Mouse (Mus musculus): ENCODE data around the gene Ptpn20. TPM values are rescaled to one million over a fixed set of nuclear protein-coding genes. Genes with fewer than 3 reads are reported as not detected.
A peak's percentile ranks its signal among the peaks of the same experiment; 100 is the strongest.

The Ptpn20 gene
- polyA plus RNA-seq, 1 experiment from 2014 or later: not detected

GRCm38 (mm10) chr14:33598376-33599130, 9.5 kb downstream of the Ptpn20 start:
- H3K27me3 ChIP-seq (ENCODE audit: control insufficient read depth, insufficient read depth, low read length): no peaks in the 10 kb centered on the region
- H3K36me3 ChIP-seq (ENCODE audit: control insufficient read depth, insufficient read depth, low read length): no peaks in the 10 kb centered on the region
- H3K4me2 ChIP-seq (replicated peaks; ENCODE audit: low read depth, low read length): no peak overlapping the region
- no peaks in the 10 kb centered on the region for H3K4me1 ChIP-seq (ENCODE audit: control insufficient read depth, insufficient read depth, low read length)
- H3K9ac ChIP-seq (ENCODE audit: low read depth, low read length): no peak overlapping the region
- no peak for ATAC-seq (ENCODE audit: low FRiP score, low TSS enrichment)
- H3K27ac ChIP-seq (ENCODE audit: low read depth, low read length): no peak overlapping the region
- no peak overlapping the region for H3K4me3 ChIP-seq (ENCODE audit: low read length)
- H3K9me3 ChIP-seq (ENCODE audit: control insufficient read depth, low read length): no peaks in the 10 kb centered on the region
- WGBS: 92% methylated on average over 9 of the region's 9 CpGs

GRCm38 (mm10) chr14:33607431-33607830, 18.4 kb downstream of the Ptpn20 start:
- H3K27ac ChIP-seq (ENCODE audit: low read depth, low read length): no peak overlapping the region

GRCm38 (mm10) chr14:33625036-33625435, 36.0 kb downstream of the Ptpn20 start:
- no peaks in the 10 kb centered on the region for H3K4me1 ChIP-seq (ENCODE audit: control insufficient read depth, insufficient read depth, low read length)
- ATAC-seq (ENCODE audit: low FRiP score, low TSS enrichment): no peak
- whole genome bisulfite sequencing: 54% methylated on average over 3 of the region's 3 CpGs
- no peaks in the 10 kb centered on the region for H3K36me3 ChIP-seq (ENCODE audit: control insufficient read depth, insufficient read depth, low read length)
- no peak overlapping the region for H3K9ac ChIP-seq (ENCODE audit: low read depth, low read length)
- no peaks in the 10 kb centered on the region for H3K9me3 ChIP-seq (ENCODE audit: control insufficient read depth, low read length)
- no peak overlapping the region for H3K4me2 ChIP-seq (replicated peaks; ENCODE audit: low read depth, low read length)
- no peak overlapping the region for H3K27ac ChIP-seq (ENCODE audit: low read depth, low read length)
- H3K4me3 ChIP-seq (ENCODE audit: low read length): no peak overlapping the region
- H3K27me3 ChIP-seq (ENCODE audit: control insufficient read depth, insufficient read depth, low read length): no peaks in the 10 kb centered on the region

More at GRCm38 (mm10) chr14:33607431-33607830, 18.4 kb downstream of the Ptpn20 start:
- H3K4me3 ChIP-seq (ENCODE audit: low read length): no peak overlapping the region
- no peak for ATAC-seq (ENCODE audit: low FRiP score, low TSS enrichment)
- H3K9ac ChIP-seq (ENCODE audit: low read depth, low read length): no peak overlapping the region
- H3K4me2 ChIP-seq (replicated peaks; ENCODE audit: low read depth, low read length): no peak overlapping the region
- 82% methylated on average over 10 of the region's 10 CpGs for WGBS
- no peaks in the 10 kb centered on the region for H3K36me3 ChIP-seq (ENCODE audit: control insufficient read depth, insufficient read depth, low read length)
- H3K27me3 ChIP-seq (ENCODE audit: control insufficient read depth, insufficient read depth, low read length): no peaks in the 10 kb centered on the region
- H3K9me3 ChIP-seq (ENCODE audit: control insufficient read depth, low read length): no peaks in the 10 kb centered on the region
- no peaks in the 10 kb centered on the region for H3K4me1 ChIP-seq (ENCODE audit: control insufficient read depth, insufficient read depth, low read length)

- no peak for ATAC-seq (ENCODE audit: low FRiP score, low TSS enrichment)
- no peaks in the 10 kb centered on the region for H3K9me3 ChIP-seq (ENCODE audit: control insufficient read depth, low read length)
- peaks cover 3% of the 10 kb centered on the region; the same call in 1 of the 2 replicates for H3K27me3 ChIP-seq (ENCODE audit: control insufficient read depth, insufficient read depth, low read length)
- H3K4me2 ChIP-seq (replicated peaks; ENCODE audit: low read depth, low read length): no peak overlapping the region
- no peaks in the 10 kb centered on the region for H3K4me1 ChIP-seq (ENCODE audit: control insufficient read depth, insufficient read depth, low read length)
- H3K9ac ChIP-seq (ENCODE audit: low read depth, low read length): no peak overlapping the region
- H3K27ac ChIP-seq (ENCODE audit: low read depth, low read length): no peak overlapping the region
- WGBS: 73% methylated on average over 8 of the region's 8 CpGs
- no peaks in the 10 kb centered on the region for H3K36me3 ChIP-seq (ENCODE audit: control insufficient read depth, insufficient read depth, low read length)
- no peak overlapping the region for H3K4me3 ChIP-seq (ENCODE audit: low read length)
Observed at GRCm38 (mm10) chr14:33632790-33633372, 43.9 kb downstream of the Ptpn20 start.

- 89% methylated on average over 4 of the region's 4 CpGs for WGBS
- no peak overlapping the region for H3K27ac ChIP-seq (ENCODE audit: low read depth, low read length)
- H3K36me3 ChIP-seq (ENCODE audit: control insufficient read depth, insufficient read depth, low read length): no peaks in the 10 kb centered on the region
- no peaks in the 10 kb centered on the region for H3K4me1 ChIP-seq (ENCODE audit: control insufficient read depth, insufficient read depth, low read length)
- peaks cover 3% of the 10 kb centered on the region; the same call in 1 of the 2 replicates for H3K27me3 ChIP-seq (ENCODE audit: control insufficient read depth, insufficient read depth, low read length)
- no peak overlapping the region for H3K4me3 ChIP-seq (ENCODE audit: low read length)
- no peak for ATAC-seq (ENCODE audit: low FRiP score, low TSS enrichment)
- H3K9me3 ChIP-seq (ENCODE audit: control insufficient read depth, low read length): no peaks in the 10 kb centered on the region
- H3K4me2 ChIP-seq (replicated peaks; ENCODE audit: low read depth, low read length): no peak overlapping the region
- no peak overlapping the region for H3K9ac ChIP-seq (ENCODE audit: low read depth, low read length)
Observed at GRCm38 (mm10) chr14:33634354-33634753, 45.3 kb downstream of the Ptpn20 start.

- Histone ChIP-seq H3K9me3 (ENCODE audit: control insufficient read depth, low read length) (no peaks in the 10 kb centered on the region), H3K4me1 (ENCODE audit: control insufficient read depth, insufficient read depth, low read length) (no peaks in the 10 kb centered on the region), H3K9ac (ENCODE audit: low read depth, low read length) (no peak overlapping the region), H3K4me2 (replicated peaks; ENCODE audit: low read depth, low read length) (no peak overlapping the region), H3K36me3 (ENCODE audit: control insufficient read depth, insufficient read depth, low read length) (no peaks in the 10 kb centered on the region), H3K27ac (ENCODE audit: low read depth, low read length) (no peak overlapping the region), H3K4me3 (ENCODE audit: low read length) (no peak overlapping the region), H3K27me3 (ENCODE audit: control insufficient read depth, insufficient read depth, low read length) (peaks cover 3% of the 10 kb centered on the region; the same call in 1 of the 2 replicates)
- no peak for ATAC-seq (ENCODE audit: low FRiP score, low TSS enrichment)
- WGBS: 98% methylated on average over 1 of the region's 1 CpGs
Observed at GRCm38 (mm10) chr14:33634774-33635173, 45.8 kb downstream of the Ptpn20 start.

- no peaks in the 10 kb centered on the region for H3K4me1 ChIP-seq (ENCODE audit: control insufficient read depth, insufficient read depth, low read length)
- no peak overlapping the region for H3K27ac ChIP-seq (ENCODE audit: low read depth, low read length)
- H3K36me3 ChIP-seq (ENCODE audit: control insufficient read depth, insufficient read depth, low read length): no peaks in the 10 kb centered on the region
- H3K27me3 ChIP-seq (ENCODE audit: control insufficient read depth, insufficient read depth, low read length): no peaks in the 10 kb centered on the region
- H3K4me2 ChIP-seq (replicated peaks; ENCODE audit: low read depth, low read length): no peak overlapping the region
- no peak overlapping the region for H3K4me3 ChIP-seq (ENCODE audit: low read length)
- 78% methylated on average over 5 of the region's 5 CpGs for WGBS
- no peak for ATAC-seq (ENCODE audit: low FRiP score, low TSS enrichment)
- no peak overlapping the region for H3K9ac ChIP-seq (ENCODE audit: low read depth, low read length)
- H3K9me3 ChIP-seq (ENCODE audit: control insufficient read depth, low read length): no peaks in the 10 kb centered on the region
Observed at GRCm38 (mm10) chr14:33639357-33639756, 50.4 kb downstream of the Ptpn20 start.

- WGBS: 91% methylated on average over 9 of the region's 9 CpGs
- Histone ChIP-seq H3K27me3 (ENCODE audit: control insufficient read depth, insufficient read depth, low read length) (no peaks in the 10 kb centered on the region), H3K4me3 (ENCODE audit: low read length) (no peak overlapping the region), H3K36me3 (ENCODE audit: control insufficient read depth, insufficient read depth, low read length) (no peaks in the 10 kb centered on the region), H3K4me2 (replicated peaks; ENCODE audit: low read depth, low read length) (no peak overlapping the region), H3K9me3 (ENCODE audit: control insufficient read depth, low read length) (no peaks in the 10 kb centered on the region), H3K9ac (ENCODE audit: low read depth, low read length) (no peak overlapping the region), H3K27ac (ENCODE audit: low read depth, low read length) (no peak overlapping the region), H3K4me1 (ENCODE audit: control insufficient read depth, insufficient read depth, low read length) (no peaks in the 10 kb centered on the region)
- ATAC-seq (ENCODE audit: low FRiP score, low TSS enrichment): no peak
Observed at GRCm38 (mm10) chr14:33650721-33651120, 61.7 kb downstream of the Ptpn20 start.

GRCm38 (mm10) chr14:33657471-33657901, 68.5 kb downstream of the Ptpn20 start:
- Histone ChIP-seq H3K9me3 (ENCODE audit: control insufficient read depth, low read length) (no peaks in the 10 kb centered on the region), H3K9ac (ENCODE audit: low read depth, low read length) (no peak overlapping the region), H3K27ac (ENCODE audit: low read depth, low read length) (no peak overlapping the region), H3K4me3 (ENCODE audit: low read length) (no peak overlapping the region), H3K27me3 (ENCODE audit: control insufficient read depth, insufficient read depth, low read length) (no peaks in the 10 kb centered on the region), H3K4me1 (ENCODE audit: control insufficient read depth, insufficient read depth, low read length) (peaks cover 8% of the 10 kb centered on the region; the same call in 1 of the 2 replicates), H3K4me2 (replicated peaks; ENCODE audit: low read depth, low read length) (no peak overlapping the region), H3K36me3 (ENCODE audit: control insufficient read depth, insufficient read depth, low read length) (no peaks in the 10 kb centered on the region)
- peak; percentile 79 for ATAC-seq (ENCODE audit: low FRiP score, low TSS enrichment)
- WGBS: 22% methylated on average over 7 of the region's 7 CpGs
